Mouse (Mus musculus): Measurements from ENCODE around the gene Olfr1348. TPM values are rescaled to one million over a fixed set of nuclear protein-coding genes. Genes with fewer than 3 reads are reported as not detected.

Gene Olfr1348
- not detected for polyA plus RNA-seq (2014; fragmentation: Illumina TruSeq; extraction: RNeasy Lipid Tissue Mini Kit (QIAGEN cat#74804); ENCODE audit: low read depth, low replicate concordance)

DNA sequence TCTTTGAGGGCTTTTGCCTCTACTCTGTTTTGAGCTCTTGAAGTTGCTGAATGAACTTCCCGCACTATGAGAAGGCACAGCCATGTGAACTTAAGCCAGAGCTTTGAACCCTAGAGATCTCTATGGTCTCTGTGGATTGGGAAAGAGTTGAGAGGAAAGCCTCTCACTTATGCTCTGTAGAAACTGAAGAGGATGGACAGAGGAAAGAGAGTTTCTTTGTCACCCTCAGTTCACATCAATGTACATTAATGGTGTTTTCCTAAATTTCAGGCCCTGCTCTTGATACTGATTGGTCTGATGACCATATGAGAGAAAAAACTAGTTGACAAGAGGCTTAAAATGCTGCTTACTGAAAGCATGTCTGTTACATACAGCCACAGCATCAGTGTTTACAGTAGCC, at the start of gene Olfr1348:
Gene Olfr1348, minus strand, starts transcription at position 101 of the 400 bp plus-strand sequence.

DNA sequence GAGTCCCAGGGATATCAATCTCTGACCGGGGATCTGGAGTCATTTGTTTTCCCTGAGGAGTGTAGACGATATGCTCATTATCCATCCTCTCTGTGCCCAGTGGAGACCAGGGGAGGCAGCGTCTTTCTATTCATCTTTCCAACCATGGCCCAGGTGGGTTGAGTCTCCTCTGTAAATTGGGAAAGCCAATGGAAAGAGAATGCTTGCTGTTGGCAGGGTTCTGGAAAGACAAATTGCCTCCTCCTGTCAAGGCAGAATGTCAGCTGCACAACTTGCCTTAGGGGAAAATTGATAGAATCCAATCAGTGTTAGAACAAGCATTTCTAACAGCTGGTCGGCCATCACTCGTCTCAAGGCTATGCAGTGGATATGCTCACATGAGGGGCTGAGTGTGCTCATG, 14.3 kb upstream of the Olfr1348 start, which contains the start of gene Olfr1349:
Gene Olfr1349, minus strand, starts transcription at position 101 of the 400 bp plus-strand sequence.

DNA sequence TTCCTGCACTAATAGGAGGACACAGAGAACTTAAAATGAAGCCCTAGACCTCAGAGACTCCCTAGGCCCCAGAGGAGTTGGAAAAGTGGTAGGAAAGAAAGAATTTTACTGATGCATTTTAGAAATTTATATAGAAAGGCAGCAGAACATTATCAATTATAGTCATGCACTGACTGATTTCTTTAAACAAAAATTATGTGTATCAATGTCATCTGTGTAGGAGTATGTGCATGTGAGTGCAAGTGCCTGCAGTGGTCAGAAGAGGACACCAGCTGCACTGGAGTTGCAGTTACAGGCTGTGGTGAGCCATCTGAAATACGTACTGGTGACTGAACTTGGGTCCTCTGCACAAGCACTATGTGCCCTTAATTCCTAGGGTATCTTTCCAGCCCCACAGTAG, 8.9 kb downstream of the Olfr1348 start, which contains the start of gene Olfr1347:
Gene Olfr1347, minus strand, starts transcription at position 101 of the 400 bp plus-strand sequence.

DNA sequence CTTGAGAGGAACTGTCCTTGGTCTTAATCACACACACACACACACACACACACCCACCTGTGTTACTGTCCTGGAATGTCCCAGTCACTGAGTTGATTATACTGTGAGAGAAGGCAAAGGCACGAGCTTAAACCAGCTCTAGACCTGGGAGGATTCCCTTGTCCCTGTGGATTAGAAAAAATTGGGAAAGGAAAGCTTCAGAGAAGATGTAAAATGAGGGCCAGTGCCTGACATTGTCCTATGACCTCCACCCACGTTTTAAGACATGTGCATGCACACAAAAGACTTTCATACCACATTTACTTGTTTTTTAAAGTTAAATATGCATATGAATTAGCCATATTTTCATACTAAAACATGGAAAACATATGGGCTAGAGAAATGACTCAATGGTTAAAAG, 21.7 kb downstream of the Olfr1348 start, which contains the start of gene Olfr5:
Gene Olfr5, minus strand, starts transcription at position 101 of the 400 bp plus-strand sequence.

DNA sequence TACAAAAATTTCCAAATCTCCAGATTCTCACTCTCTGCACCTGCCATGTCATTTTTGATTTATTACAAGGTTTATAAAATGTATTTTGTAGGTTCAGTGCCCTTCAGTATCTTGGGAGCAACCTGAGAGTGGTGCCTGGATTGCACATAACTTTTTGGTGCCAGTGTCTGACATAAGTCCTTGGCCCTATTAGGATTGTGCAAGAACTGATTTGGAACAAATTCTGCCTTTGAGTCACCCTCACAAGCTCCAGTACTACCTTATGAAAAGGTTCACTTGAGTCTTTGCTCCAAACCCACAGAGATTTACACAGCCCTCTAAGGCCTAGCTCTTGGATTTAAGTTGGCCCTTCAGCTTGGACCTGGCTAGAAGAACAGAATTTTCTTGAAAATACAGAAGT, 41.6 kb downstream of the Olfr1348 start, which contains the start of gene Olfr1346:
Gene Olfr1346, plus strand, starts transcription at position 151 of the 400 bp plus-strand sequence.

DNA sequence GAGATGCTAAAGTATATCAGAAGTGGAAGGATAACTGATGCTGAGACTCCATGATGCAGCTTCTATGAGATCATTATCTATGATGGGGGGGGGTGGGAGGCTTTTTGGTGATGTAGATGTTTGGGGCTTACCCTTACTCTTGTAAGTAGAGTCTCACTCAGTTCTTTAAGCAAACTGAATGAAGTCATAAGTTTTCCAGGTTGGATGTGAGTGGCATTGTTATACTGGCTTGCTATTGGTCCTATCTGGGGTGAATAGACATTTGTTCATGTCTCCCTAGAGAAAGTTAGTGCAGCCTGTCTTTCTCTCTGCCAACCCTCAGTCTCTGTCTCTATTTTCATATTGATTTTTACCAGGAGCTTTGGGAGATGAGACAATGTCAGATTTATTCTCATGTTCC, 52.7 kb downstream of the Olfr1348 start, which contains the start of gene Olfr1336:
Gene Olfr1336, plus strand, starts transcription at position 301 of the 400 bp plus-strand sequence.

Other genes starting within 250 kb of the Olfr1348 start
- 19.8 TPM for gene Zfp667, start 222.2 kb downstream of the Olfr1348 start, polyA plus RNA-seq (2014; fragmentation: Illumina TruSeq; extraction: RNeasy Lipid Tissue Mini Kit (QIAGEN cat#74804); ENCODE audit: low read depth, low replicate concordance)
- gene Zfp583, start 177.5 kb downstream of the Olfr1348 start, polyA plus RNA-seq (2014; fragmentation: Illumina TruSeq; extraction: RNeasy Lipid Tissue Mini Kit (QIAGEN cat#74804); ENCODE audit: low read depth, low replicate concordance) = 7.7 TPM
- gene Gm3854, start 165.0 kb downstream of the Olfr1348 start, polyA plus RNA-seq (2014; fragmentation: Illumina TruSeq; extraction: RNeasy Lipid Tissue Mini Kit (QIAGEN cat#74804); ENCODE audit: low read depth, low replicate concordance) = 3.0 TPM
- gene Zfp78, start 145.5 kb downstream of the Olfr1348 start, polyA plus RNA-seq (2014; fragmentation: Illumina TruSeq; extraction: RNeasy Lipid Tissue Mini Kit (QIAGEN cat#74804); ENCODE audit: low read depth, low replicate concordance) = 18.0 TPM
- gene Zfp28, start 125.5 kb downstream of the Olfr1348 start, polyA plus RNA-seq (2014; fragmentation: Illumina TruSeq; extraction: RNeasy Lipid Tissue Mini Kit (QIAGEN cat#74804); ENCODE audit: low read depth, low replicate concordance) = 9.9 TPM
- gene Smim17, start 110.0 kb downstream of the Olfr1348 start, polyA plus RNA-seq (2014; fragmentation: Illumina TruSeq; extraction: RNeasy Lipid Tissue Mini Kit (QIAGEN cat#74804); ENCODE audit: low read depth, low replicate concordance) = 2.9 TPM
- gene Gm20715, start 98.5 kb downstream of the Olfr1348 start, polyA plus RNA-seq (2014; fragmentation: Illumina TruSeq; extraction: RNeasy Lipid Tissue Mini Kit (QIAGEN cat#74804); ENCODE audit: low read depth, low replicate concordance) = 3.3 TPM
- gene Olfr1344, start 70.1 kb downstream of the Olfr1348 start, polyA plus RNA-seq (2014; fragmentation: Illumina TruSeq; extraction: RNeasy Lipid Tissue Mini Kit (QIAGEN cat#74804); ENCODE audit: low read depth, low replicate concordance) = not detected
- gene Olfr1336, start 52.6 kb downstream of the Olfr1348 start, polyA plus RNA-seq (2014; fragmentation: Illumina TruSeq; extraction: RNeasy Lipid Tissue Mini Kit (QIAGEN cat#74804); ENCODE audit: low read depth, low replicate concordance) = 0.17 TPM
- gene Olfr1346, start 41.6 kb downstream of the Olfr1348 start, polyA plus RNA-seq (2014; fragmentation: Illumina TruSeq; extraction: RNeasy Lipid Tissue Mini Kit (QIAGEN cat#74804); ENCODE audit: low read depth, low replicate concordance) = 0.07 TPM
- gene Olfr5, start 21.8 kb downstream of the Olfr1348 start, polyA plus RNA-seq (2014; fragmentation: Illumina TruSeq; extraction: RNeasy Lipid Tissue Mini Kit (QIAGEN cat#74804); ENCODE audit: low read depth, low replicate concordance) = not detected
- not detected for gene Olfr1347, start 9.0 kb downstream of the Olfr1348 start, polyA plus RNA-seq (2014; fragmentation: Illumina TruSeq; extraction: RNeasy Lipid Tissue Mini Kit (QIAGEN cat#74804); ENCODE audit: low read depth, low replicate concordance)
- 0.29 TPM for gene Olfr1349, start 14.2 kb upstream of the Olfr1348 start, polyA plus RNA-seq (2014; fragmentation: Illumina TruSeq; extraction: RNeasy Lipid Tissue Mini Kit (QIAGEN cat#74804); ENCODE audit: low read depth, low replicate concordance)
- not detected for gene Olfr1350, start 56.1 kb upstream of the Olfr1348 start, polyA plus RNA-seq (2014; fragmentation: Illumina TruSeq; extraction: RNeasy Lipid Tissue Mini Kit (QIAGEN cat#74804); ENCODE audit: low read depth, low replicate concordance)
- gene Zim1, start 187.7 kb upstream of the Olfr1348 start, polyA plus RNA-seq (2014; fragmentation: Illumina TruSeq; extraction: RNeasy Lipid Tissue Mini Kit (QIAGEN cat#74804); ENCODE audit: low read depth, low replicate concordance) = 0.10 TPM
- gene Peg3, start 221.7 kb upstream of the Olfr1348 start, polyA plus RNA-seq (2014; fragmentation: Illumina TruSeq; extraction: RNeasy Lipid Tissue Mini Kit (QIAGEN cat#74804); ENCODE audit: low read depth, low replicate concordance) = 5.7 TPM
- 0.74 TPM for gene Usp29, start 221.8 kb upstream of the Olfr1348 start, polyA plus RNA-seq (2014; fragmentation: Illumina TruSeq; extraction: RNeasy Lipid Tissue Mini Kit (QIAGEN cat#74804); ENCODE audit: low read depth, low replicate concordance)